Mouse (Mus musculus): ENCODE results near the gene Adra2b.

Adra2b gene

GRCm38 (mm10) chr2:127387521-127387920 is 24.5 kb downstream of the Adra2b start:
- DNase-seq: no peak

GRCm38 (mm10) chr2:127390352-127390751 is 27.3 kb downstream of the Adra2b start:
- DNase-seq: peak; percentile 53 to 59

- no peak for DNase-seq
These were observed 27.8 kb downstream of the Adra2b start for GRCm38 (mm10) chr2:127390846-127391245.

GRCm38 (mm10) chr2:127391323-127391722 is 28.3 kb downstream of the Adra2b start:
- no peak for DNase-seq

GRCm38 (mm10) chr2:127394606-127395161 is 31.7 kb downstream of the Adra2b start:
- peak in 1 of 2 experiments; percentile 65 for DNase-seq

- no peak for DNase-seq
These were observed 35.7 kb downstream of the Adra2b start for GRCm38 (mm10) chr2:127398738-127399137.

GRCm38 (mm10) chr2:127411126-127411525 is 48.1 kb downstream of the Adra2b start:
- no peak for DNase-seq

GRCm38 (mm10) chr2:127415806-127416205 is 52.8 kb downstream of the Adra2b start:
- DNase-seq: peak; percentile 86 to 95

GRCm38 (mm10) chr2:127416706-127417105 is 53.7 kb downstream of the Adra2b start:
- DNase-seq: peak; percentile 73 to 94
